Mouse (Mus musculus): ENCODE results near the gene Trim2. TPM values are rescaled to one million over a fixed set of nuclear protein-coding genes. Genes with fewer than 3 reads are reported as not detected.

Trim2 gene
- polyA plus RNA-seq (2017; shearing (Covaris generic)) = 1 to 10 TPM; 3.9 to 4.0 TPM

DNA sequence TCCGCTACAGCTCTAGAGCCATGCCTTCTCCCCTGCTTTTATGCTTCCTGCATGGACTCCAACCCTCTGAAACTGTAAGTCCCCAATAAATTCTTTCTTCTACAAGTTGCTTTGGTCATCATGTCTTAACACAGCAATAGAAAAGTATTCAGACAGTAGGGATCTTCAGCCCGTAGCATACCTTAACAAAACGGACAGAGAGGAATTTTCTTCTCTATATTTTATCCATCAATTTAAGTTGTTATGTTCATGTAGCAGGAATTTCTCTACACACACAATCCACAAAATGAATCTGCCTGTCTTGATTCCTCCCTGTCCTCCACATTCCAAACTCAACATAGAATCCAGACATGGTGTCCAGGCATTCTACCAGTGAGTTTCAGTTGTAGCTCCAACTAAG is at the start of gene Trim2:
Trim2 (minus strand) TSS at position 101 of the 400 bp plus-strand sequence.
- ATAC-seq = no peak

DNA sequence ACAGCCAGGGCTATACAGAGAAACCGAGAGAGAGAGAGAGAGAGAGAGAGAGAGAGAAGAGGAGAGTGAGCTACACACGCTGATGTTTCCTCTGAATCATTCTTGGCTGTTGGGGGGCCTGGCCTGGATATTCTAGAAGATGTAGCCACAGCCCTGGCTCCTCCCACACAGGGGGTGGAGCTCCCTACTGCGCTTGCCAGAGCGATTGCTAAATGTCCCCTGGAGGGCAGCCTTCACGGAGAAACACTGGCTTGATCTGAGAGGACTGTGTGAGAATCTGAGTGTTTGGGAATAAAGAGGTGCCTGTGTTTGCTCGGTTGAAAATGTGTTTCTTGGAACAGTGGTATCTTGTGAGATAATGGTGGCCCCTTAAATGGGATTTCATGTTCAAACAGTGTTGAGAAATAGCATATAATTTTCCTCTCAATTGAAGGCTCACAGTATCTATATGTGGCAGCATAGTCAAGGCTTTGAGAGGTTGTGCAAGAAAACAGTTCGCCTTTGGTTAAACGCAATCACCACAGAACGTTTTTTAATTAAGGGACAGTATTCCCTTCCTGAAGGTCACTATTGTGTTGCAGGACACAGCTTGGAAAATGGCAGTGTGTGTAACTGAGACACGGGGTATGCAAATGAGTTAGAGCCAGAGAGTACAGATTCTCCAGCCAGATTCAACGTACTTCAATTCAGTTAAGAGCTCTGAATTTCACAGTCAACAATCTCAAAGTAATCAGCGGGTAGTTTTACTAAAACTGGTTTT is 49.4 kb upstream of the Trim2 start:
- ATAC-seq = no peak

DNA sequence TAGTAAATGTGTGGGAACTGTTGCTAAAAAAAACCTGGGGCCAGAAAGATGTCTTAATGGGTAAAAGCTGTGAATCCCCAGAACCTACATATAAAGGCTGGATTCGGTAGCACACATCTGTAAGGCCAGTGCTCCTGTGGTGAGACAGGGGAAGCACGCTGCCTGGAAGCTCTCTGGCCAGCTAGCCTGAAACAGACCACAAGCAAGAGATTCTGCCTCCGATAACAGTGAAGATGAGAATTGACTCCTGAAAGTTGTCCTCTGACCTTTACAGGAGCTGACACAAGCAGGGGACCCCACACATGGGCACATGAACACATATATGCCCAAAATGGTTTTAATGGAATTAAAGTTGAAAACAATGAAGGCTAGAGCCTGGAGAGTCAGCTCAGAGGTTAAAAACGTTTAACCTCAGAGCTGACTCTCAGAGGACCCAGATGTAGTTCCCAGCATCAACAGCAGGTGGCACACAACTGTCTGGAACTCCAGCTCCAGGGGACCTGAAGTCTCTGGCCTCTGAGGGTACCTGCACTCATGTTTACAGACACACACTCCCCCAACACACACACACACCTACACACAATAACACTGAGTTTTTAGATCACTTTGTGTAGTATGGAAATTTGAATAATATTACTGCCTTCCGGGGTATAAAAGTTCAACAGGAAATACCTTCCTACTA is 45.8 kb upstream of the Trim2 start:
- ATAC-seq = peak; percentile 80

DNA sequence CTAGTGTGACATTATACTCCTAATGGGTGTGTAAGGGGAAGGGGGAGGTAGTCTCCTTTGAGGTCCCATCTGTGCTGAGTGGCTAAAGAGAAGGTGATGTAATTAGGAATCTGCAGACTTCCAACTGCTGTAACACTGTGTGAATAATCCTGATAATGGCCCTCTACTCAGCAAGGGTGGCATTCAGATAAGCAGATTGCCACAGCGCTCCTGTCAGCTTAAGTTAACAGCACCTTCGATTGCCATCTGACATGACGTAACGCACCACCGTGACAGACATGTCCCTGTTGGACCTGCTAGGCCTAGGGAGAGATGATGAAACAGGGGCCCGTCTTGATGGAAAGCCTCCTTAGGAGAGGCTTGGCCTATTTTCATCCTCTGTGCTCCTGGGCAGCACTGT is 43.6 kb upstream of the Trim2 start:
- ATAC-seq = no peak

DNA sequence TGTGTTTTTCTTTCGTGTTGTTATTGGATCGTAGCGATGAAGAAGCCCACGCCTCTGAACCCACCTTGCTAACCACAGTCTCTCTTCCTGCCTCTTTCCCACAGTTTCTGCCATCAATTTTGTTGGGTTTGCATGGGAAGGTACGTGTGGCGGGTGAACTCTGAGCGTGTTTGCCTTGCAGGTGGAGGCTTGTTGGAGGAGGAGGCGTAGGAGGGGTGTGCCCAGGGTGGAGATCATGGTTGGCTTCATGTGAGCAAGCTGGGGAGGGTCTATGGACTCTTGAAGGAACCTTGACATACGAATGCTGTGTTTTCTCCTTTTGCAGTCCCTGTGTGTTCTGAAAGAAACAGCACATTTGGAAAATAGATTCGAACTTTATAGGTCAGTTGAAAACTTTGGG is 43.1 kb upstream of the Trim2 start:
- ATAC-seq = no peak

DNA sequence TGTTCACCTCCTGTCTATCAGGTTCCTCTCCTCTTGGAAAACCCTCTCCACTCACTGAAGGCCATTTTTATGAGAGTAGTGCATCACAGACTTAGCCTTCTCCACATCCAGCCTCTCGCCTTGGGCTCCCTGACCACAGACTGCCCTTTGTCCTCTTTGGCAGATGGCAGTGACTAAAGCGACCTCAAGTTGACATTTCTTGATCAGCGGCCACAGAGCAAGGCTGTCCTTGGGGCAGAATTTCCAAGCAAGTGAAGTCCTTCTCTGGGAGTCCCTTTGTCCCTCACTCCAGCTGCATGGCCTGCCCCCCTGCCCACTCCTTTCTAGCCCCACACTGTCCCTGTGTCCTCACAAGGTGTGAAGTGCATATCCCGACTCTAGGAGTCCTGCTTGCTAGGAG is 40.7 kb upstream of the Trim2 start:
- ATAC-seq = no peak

DNA sequence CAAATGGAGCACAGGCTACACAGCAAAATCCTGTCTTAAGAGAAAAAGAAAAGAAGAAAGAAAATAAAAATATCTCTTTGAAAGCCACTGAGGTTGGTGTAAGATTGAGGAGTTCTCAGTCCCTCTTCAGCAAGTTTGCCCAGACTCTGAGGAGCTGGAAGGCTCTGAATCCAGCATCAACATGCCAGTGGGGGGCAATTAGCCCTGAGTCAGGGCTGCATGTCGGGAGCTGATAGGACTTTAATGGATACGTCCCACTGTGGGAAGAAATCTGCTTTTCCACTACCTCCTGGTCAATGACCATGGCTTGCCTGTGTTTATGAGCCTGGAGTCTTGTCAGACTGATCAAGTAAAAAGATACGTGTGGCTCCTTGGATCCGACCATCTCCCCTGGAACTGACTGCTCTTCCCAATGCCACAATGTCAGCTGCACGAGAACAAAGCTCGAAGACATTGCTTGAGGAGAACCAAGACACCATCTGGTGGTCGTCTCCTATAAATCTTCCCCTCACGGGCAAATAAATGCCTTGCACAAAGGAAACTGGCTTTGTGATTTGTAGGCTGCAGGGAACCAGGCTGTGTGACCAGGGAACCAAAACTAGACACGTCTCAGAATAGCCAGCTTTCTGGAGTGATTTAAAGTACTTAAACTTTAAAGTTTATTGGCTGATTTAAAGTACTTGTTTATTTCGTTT is 39.9 kb upstream of the Trim2 start:
- no peak for ATAC-seq

DNA sequence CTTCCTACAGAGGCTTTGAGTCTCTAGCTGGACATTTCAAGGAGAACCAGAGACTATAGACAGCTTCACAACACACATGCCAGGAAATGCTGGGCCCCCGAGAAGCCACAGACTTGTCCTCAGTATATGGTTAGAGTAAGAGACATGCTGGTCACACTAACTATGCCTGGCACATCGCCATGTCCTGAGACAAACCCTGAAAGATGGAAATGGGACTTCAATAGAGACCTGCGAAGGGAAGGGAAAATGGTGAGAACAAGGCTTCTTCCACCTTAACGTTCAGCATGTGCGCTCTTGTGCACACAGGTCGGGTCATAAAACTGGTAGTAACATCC is 38.9 kb upstream of the Trim2 start:
- no peak for ATAC-seq

DNA sequence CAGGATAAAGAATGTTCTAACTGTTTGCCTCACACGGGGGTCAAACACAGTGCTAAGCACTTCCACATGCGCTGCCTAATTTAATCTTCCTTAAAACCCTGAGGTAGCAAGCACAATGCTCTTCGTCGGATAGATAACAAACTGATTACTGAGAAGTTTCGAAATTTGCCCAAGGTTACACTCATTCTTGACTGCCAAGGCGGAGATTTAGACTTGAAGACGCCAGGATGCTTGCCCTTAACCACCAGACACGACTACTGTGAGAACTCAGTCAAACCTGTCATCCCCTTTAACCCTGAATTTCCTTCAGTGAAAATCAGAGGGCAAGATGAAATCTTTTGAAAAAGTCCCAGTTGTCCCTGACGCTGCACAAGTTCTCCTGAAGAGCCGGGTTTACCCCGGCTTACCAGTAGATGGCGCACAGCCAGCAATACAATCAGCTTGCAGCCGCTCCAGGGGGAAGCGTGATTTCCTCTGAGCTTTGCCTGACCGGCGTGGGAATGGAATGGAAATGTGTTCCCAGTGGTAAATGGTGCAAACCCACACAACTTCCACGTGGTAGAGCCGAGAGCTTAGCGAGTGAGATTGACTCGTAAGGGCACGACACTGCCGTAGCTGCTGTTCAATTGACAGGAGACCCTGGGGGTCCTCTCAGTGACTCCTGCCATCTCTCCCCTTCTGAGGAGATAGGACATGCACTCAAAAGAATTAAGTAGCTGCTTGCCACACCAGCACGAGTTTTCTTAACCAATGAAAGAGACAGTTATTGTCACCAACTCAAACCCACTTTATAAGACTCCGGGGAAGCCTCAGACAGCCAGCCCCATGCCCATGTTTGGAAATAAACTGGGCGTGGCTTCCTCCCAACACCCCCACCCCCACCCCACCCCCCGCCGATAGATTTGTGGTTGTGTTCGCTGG is 38.3 kb upstream of the Trim2 start:
- ATAC-seq = peak; percentile 89

DNA sequence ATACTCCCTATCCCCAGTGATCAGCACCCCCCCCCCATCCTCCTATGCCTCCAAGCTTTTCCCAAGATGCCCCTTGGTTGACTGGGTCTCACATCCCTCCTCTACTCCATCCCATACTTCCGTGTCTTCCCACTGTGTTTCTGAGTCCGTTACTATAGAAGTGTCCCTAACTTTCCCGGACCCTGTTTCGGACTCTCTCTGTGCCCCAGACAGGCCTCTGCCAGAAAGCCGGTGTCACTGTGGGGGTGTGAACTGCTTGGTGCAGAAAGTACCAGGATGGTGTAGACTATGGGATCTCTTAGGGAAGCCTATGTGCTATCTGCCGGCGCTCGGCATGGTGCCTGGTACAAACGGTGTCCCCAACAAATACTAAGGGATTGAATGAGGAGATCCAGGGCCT is 36.4 kb upstream of the Trim2 start:
- ATAC-seq = no peak

DNA sequence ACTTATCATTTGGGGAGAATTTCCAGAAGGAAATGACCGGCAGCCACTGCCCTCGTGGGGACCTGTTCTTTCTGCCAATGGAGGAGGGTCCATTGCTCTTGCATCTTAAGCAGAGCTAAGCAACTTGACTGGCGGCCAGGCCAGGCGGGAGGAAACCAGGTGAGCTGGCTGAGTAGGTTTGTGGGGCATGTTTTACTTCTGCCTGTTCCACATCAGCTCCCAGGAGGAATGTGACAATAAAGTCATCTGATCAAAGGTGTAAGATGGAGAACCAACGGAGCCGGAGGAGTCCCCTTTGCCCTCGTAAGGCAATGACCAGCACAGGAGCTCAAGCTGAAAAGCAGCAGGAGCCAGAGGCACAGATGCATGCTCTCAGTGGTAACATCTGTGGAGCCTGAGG is 35.1 kb upstream of the Trim2 start:
- no peak for ATAC-seq

DNA sequence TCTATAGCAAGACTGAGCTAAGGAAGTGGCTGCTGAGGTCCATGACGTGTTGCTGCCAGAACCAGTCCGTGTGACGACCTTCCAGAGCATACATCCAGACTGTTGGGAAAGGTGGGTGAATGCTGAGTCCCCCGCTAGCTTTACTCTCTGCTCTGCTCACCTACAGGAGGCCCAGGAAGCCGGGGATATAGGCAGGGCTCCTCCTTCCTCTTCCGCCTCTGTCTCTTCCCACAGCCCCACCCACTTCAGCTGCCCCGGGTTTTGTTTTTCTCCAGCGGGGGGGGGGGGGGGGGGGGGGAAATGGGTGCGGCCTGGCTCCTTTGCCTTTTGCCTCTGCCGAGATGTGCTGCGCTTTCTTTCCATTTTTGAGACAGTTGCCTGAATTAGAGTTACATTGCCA is 30.9 kb upstream of the Trim2 start:
- peak; percentile 86 for ATAC-seq

DNA sequence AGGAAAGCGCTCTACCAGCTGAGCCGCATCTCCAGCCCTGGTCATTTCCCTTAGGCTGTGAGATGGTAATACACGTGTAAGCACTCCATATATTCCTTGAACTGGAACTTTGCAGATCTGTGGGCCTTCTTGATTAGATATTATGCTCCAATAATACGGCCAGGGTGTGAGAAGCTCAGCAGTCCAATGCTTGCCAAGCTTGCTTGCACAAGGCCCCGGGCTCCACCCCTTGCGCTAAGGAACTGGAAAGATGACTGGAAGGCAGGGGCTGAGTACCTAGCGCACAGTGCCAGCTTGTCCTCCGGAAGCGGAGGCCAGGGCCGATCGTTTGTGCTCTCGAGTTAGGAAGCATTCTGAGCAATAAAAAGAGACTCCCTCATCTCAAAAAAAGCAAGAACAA is 29.7 kb upstream of the Trim2 start:
- ATAC-seq = no peak

DNA sequence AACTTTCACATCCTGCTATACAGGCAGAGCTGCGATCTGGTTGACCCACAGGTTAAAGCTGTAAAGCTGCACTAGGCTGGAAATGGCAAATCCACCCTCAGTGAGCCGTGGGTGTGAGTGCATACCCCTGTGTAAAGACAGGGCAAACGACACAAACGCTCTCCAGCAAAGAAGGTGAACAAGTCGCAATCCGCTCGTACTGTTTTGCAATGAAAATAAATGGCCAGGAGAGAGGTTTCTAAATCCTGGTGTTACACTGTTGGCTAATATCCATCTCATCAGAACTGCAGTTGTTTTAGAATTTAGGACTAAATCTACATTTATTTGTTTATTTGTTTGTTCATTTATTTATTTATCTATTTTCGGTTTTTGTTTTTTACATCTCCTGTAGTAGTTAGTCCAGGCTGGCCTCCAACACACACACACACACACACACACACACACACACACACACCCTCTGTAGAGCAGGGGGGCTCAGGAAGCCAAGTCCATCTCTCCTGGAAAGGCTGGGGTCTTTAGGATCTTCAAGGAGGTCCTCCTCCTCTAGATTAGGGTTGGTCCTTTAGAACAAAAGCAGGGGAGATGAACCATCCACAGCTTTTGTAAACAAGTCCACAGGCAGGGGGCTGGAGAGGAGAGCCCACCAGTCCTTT is 28.9 kb upstream of the Trim2 start:
- ATAC-seq = no peak

DNA sequence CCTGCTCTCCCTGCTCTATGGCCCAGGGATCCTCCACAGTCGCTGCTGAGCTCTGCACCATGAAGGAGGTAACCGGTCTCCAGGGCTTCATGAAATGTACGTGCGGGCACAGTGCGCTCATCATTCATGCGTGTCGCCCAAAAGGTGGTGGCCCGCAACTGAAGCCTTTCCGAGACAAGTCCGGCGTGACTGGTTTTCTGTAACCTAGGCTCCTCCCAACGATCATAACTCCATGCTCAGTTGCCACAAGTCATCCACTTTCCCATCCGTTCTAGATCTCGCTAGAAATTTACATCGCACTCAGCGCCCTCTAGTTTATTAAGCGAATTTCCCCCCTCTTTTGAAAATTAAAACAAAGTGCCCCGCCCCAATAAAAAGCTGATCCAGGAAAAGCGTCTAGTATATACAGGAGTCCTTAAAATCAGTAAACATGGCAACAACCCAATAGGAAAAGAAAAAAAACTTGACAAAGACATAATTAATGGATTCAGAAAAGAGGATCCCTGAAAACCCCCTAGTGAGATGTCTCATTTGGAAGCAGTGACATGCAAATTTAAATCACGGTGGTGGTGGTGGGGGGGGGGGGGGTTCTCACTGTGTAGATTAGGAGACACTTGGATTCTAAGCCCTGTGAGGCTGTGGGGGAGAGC is 28.2 kb upstream of the Trim2 start:
- ATAC-seq = peak; percentile 10

DNA sequence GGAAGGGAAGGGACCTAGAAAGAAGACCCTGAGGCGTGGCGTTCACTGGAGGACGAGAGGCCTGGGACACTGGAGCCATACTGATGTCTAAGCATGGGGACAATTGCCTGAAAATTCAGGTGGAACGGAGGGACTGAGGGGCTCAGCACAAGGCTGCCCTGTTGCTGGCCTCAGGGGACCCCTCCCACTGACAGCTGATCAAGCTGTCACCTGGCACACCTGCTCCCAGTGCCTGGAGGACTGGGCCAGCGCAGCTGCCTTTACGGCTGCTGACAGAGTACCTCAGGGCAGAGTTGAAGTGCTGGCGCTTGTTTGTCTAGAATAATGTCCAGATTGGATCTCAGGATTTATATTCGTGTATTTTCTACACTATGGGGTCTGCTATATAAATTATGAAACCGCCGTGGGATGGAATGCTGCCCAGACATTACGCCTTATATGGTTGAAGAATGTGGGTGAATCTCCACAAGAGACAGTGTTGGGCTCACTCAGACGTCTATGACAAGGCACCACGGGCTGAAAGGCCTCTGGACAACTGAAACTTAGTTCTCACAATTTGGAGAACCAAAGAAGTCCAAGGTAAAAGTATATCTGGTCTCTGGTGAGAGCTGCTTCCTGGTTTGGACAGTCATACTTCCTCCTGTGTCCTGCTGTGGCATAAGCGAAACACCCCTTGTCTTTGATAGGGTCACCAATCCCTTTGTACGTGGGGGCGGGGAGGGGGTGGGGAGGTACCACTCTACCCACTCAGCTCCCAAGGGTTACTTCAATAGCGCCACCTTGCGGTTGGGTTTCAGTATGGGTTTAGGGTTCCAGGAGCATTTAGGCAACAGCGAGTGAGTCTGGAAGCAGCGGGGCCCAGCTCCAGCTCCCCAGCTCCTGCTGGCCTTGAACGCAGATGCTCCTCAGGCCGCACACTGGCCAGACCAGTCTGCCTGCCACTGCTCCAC is 27.0 kb upstream of the Trim2 start:
- no peak for ATAC-seq

DNA sequence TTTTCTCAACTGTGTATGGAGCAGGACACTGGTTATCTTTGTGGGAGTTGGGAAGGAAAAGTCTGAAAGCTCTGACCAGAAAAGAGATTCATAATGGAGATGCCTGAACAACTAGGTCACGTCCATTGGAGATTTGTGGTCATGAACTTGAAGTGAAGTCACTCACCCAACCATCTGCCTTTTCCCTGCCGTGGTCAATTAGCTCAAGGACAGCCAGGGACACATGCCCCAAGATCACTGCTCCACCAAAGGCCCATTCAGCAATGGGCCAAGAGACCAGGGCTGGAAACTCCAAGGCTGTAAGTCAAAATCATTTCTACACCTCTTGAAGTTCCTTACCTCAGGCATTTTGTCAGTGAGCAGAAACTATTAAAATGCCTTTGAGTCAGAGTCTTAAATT is 23.5 kb upstream of the Trim2 start:
- ATAC-seq = no peak

DNA sequence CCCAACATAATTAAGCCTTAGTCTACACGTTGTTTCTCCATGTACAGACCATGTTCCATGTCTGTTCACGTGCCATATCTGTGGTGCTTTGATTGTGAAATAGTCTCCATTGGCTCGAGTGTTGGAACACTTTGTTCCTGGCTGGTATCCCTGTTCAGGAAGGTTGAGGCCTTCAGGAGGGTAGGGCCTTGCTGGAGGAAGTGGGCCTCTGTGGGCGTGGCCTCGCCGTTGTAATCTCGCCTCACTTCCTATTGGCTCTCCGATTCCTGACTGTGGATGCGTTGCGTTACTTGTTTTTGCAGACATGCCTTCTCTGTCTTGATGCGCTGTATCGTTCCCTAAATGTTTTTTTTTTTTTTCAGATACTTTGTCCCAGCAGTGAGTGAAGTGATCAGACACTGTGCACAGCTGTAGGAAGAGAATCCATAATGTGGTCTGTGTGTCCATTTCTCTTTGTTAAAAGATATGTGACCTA is 18.3 kb upstream of the Trim2 start:
- ATAC-seq = no peak

DNA sequence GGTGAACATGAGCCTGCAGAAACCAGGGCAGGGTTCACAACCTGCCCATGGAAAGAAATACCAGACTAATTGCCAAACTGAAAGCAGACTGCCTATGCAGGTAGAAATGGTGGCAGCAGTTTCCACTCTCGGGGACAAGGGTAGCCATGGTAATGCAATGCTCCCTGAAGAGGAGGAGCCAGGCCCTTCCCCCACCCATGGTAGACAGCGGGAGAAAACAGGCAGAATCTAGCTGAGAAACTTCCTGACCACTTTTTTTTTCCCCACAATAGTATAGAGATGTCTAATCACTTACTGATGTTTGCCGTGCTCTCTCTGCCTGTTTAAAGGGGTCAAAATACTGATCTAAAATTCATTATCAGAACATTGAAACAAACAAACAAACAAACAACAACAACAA is 17.8 kb upstream of the Trim2 start:
- ATAC-seq = peak; percentile 91

DNA sequence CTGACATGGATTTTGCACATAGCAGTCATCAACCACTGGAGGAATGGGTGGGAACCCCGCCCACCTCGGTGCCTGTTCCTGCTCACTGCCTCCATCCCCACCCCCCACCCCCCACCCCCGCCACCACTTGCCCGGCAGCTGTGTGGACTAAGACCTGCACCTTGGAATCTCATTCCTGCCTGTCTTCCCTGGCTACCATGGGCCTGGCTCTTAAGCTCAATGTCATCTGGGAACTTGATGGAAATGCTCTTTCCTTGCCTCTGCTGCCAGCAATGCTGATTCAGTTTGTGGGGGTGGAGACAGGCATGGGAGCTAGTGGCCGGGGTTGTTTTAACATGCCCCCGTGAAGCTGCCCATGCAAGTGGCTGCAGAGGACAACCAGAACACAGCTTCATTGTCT is 17.3 kb upstream of the Trim2 start:
- ATAC-seq = peak; percentile 14
